ENCODE assay signal across 9 mouse cellular contexts in the genomic region with DNA sequence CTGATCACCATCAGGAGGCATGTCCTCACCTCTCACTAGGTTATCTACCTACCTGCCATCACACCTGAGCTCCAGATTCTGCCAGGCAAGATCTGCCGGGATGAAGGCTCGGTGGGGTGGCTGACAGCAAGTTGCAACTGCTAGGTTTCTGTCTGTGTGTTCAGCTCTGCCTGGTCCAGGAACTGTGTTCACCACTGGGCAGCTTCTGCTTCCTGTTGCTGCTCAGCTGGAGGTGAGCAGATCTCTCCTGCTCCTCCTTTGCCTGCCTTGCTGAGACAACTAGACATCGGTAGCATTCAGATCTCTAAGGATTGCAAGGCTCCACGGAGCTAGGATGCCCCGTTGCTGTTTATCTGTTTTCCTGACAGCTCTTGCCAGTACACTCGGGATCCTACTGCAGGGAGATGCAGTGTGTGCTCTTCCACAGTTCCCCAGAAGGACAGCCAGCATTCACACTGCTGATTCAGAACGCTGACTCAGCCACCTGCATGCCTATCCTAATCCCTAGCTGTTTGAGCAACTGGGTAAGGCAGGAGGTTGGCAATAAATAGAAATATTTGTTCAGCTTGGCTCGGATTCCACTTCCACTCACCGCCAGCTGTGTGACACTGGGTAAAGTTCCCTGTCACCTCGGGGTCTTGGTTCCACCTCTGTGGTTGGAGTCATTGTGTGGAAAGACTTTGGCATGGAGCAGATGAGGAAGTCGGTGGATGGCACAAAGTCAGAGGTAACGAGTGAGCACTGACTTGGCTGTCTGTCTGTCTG. TPM values are rescaled to one million over a fixed set of nuclear protein-coding genes. Genes with fewer than 3 reads are reported as not detected.
A peak's percentile ranks its signal among the peaks of the same experiment; 100 is the strongest.
DNase-seq lines count a peak whose midpoint lies in the region; ATAC-seq lines count a peak whose summit lies in the region.
"Had no signal": no experiment of that assay in that cellular context is flagged by ENCODE, and none has a peak within 500 bp of the region (broad histone marks: within the 10 kb centered on the region; RNA-seq: fewer than 3 reads in every experiment).

No protein-coding gene starts in this region.

- no peaks in the 10 kb centered on the region for H3K9me3 ChIP-seq in stomach, embryonic 15.5 days
- H3K9me3 ChIP-seq in hindbrain, embryonic 11.5 days (ENCODE audit: control insufficient read depth, low read length): no peaks in the 10 kb centered on the region

- DNase-seq in frontal cortex, postnatal 10 days (ENCODE audit: low spot score in 2 of 2): no peak
- peak; percentile 45 for DNase-seq in right cerebral cortex, postnatal 25 days
- no peak for DNase-seq in right cerebral cortex, postnatal 4 days
- DNase-seq in layer of hippocampus, postnatal 36 days: peak; percentile 22 to 36
- DNase-seq in cerebellum, adult 11-12 months: no peak
- no peak for DNase-seq in hindbrain, embryonic 11.5 days (ENCODE audit: low spot score)

- peaks cover 6% of the 10 kb centered on the region; the same call in 1 of the 2 replicates for H3K4me1 ChIP-seq in stomach, embryonic 15.5 days
- no peaks in the 10 kb centered on the region for H3K4me1 ChIP-seq in hindbrain, embryonic 11.5 days (replicated peaks; ENCODE audit: control insufficient read depth, insufficient read depth, low read length)

- no peaks in the 10 kb centered on the region for H3K36me3 ChIP-seq in stomach, embryonic 15.5 days
- H3K36me3 ChIP-seq in hindbrain, embryonic 11.5 days (ENCODE audit: control insufficient read depth, insufficient read depth, low read length): no peaks in the 10 kb centered on the region

- H3K9ac ChIP-seq in stomach, embryonic 15.5 days: no peak overlapping the region
- no peak overlapping the region for H3K9ac ChIP-seq in hindbrain, embryonic 11.5 days (ENCODE audit: low read depth, low read length)

- no peak overlapping the region for H3K4me2 ChIP-seq in stomach, embryonic 15.5 days
- no peak overlapping the region for H3K4me2 ChIP-seq in hindbrain, embryonic 11.5 days (replicated peaks; ENCODE audit: low read depth, low read length)

- no peaks in the 10 kb centered on the region for H3K27me3 ChIP-seq in stomach, embryonic 15.5 days (replicated peaks)
- no peaks in the 10 kb centered on the region; the same call in 1 of the 2 replicates for H3K27me3 ChIP-seq in hindbrain, embryonic 11.5 days (ENCODE audit: control insufficient read depth, insufficient read depth, low read length)

- H3K27ac ChIP-seq in stomach, embryonic 15.5 days: peak overlapping the region; percentile 67; the same call in 1 of the 2 replicates
- no peak overlapping the region for H3K27ac ChIP-seq in hindbrain, embryonic 11.5 days (ENCODE audit: low read depth, low read length)
- H3K27ac ChIP-seq: kidney, postnatal 0 days had no signal

- 53% methylated on average over 12 of the region's 12 CpGs for WGBS in stomach, embryonic 15.5 days
- 78% methylated on average over 12 of the region's 12 CpGs for WGBS in hindbrain, embryonic 11.5 days

- ATAC-seq in frontal cortex, adult (ENCODE audit: low TSS enrichment): peak; percentile 80
- ATAC-seq in stomach, embryonic 15.5 days (ENCODE audit: insufficient read depth, low FRiP score, low read depth): no peak
- ATAC-seq in hindbrain, embryonic 11.5 days (ENCODE audit: low FRiP score): no peak

- H3K4me3 ChIP-seq in stomach, embryonic 15.5 days (replicated peaks): no peak overlapping the region
- H3K4me3 ChIP-seq in hindbrain, embryonic 11.5 days (ENCODE audit: low read depth, low read length): no peak overlapping the region

RNA-seq across cellular contexts. Expression of gene Jdp2, which starts 29.3 kb away (rescaled TPM):
- total RNA-seq in layer of hippocampus, postnatal 36 days (2021): 10 to 100 TPM; 43.8 to 45.1 TPM
- 0.81 and 0.89 TPM in 2 replicates for polyA plus RNA-seq in stomach, embryonic 15.5 days (2015; fragmentation: Nextera tagmentation; extraction: Ambion mirVana)
- polyA plus RNA-seq in hindbrain, embryonic 11.5 days (2014; fragmentation: Nextera tagmentation; extraction: Ambion mirVana): 0.25 and 0.43 TPM in 2 replicates

Comparison
In these comparisons a context has a peak if more than half of its experiments do, and no peak if none do; other contexts are left out.
1. DNase-seq: peak in right cerebral cortex, postnatal 25 days (single experiment) and layer of hippocampus, postnatal 36 days (2 of 2); none in frontal cortex, postnatal 10 days (0 of 2), right cerebral cortex, postnatal 4 days (single experiment), cerebellum, adult 11-12 months (single experiment) and hindbrain, embryonic 11.5 days (single experiment).